Mouse (Mus musculus) left cerebral cortex, adult 11 months (tissue): ENCODE data around the gene Impad1.

Experiments used
- DNase-seq: peaks from one replicate; pipeline ENCODE4 v3.0.0; 2022; ENCODE audit warnings: low spot score

Gene Impad1

DNA sequence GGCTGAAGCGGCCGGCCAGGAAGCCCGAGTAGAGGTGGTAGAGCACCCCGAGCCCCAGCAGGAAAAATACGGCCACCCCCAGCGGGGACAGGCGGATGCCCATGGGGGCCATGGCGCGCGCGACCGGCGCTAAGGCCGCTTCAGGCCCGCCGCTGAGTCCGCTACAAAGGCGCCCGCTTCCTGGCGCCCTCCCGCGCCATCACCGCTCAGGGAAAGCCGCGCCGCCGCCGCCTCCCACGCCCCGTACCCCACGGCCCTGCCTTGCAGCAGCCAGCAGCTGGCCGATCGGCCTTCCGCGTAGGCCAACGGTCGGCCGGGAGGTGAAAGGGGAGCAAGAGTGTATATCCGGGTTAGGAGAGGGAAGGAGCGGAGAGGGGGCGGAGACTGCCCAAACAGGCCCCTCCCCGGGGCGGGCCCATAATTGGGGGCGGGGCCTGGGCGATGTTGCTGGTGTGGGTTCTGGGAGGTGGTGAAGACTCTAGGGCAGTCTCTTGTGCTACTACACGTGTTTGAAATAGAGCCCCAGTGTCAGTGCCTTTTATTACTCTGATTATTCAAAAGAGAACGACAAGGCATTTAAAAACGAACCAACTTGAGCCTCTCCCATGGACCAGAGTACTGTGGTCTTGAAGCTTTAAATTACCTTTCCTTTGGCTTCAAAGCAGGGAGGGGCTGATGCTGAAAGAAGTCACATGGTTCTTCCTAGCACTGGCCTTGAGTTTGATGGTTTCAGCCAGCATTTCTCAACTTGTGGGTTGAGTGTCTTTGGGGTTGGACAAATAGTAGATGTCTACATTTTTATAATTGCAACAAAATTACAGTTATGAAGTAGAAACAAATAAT lies at the start of gene Impad1:
Gene Impad1 (minus strand): TSS at position 364 of the 843 bp plus-strand sequence.
- peak; percentile 81 for DNase-seq

GRCm38 (mm10) chr4:4840145-4840544 lies 47.0 kb upstream of the Impad1 start:
- peak; percentile 39 for DNase-seq

GRCm38 (mm10) chr4:4833789-4834295 lies 40.7 kb upstream of the Impad1 start:
- no peak for DNase-seq

- DNase-seq, result no peak
Observed at GRCm38 (mm10) chr4:4828131-4828530, 35.0 kb upstream of the Impad1 start.

- no peak for DNase-seq
Observed at GRCm38 (mm10) chr4:4822119-4822518, 29.0 kb upstream of the Impad1 start.

DNA sequence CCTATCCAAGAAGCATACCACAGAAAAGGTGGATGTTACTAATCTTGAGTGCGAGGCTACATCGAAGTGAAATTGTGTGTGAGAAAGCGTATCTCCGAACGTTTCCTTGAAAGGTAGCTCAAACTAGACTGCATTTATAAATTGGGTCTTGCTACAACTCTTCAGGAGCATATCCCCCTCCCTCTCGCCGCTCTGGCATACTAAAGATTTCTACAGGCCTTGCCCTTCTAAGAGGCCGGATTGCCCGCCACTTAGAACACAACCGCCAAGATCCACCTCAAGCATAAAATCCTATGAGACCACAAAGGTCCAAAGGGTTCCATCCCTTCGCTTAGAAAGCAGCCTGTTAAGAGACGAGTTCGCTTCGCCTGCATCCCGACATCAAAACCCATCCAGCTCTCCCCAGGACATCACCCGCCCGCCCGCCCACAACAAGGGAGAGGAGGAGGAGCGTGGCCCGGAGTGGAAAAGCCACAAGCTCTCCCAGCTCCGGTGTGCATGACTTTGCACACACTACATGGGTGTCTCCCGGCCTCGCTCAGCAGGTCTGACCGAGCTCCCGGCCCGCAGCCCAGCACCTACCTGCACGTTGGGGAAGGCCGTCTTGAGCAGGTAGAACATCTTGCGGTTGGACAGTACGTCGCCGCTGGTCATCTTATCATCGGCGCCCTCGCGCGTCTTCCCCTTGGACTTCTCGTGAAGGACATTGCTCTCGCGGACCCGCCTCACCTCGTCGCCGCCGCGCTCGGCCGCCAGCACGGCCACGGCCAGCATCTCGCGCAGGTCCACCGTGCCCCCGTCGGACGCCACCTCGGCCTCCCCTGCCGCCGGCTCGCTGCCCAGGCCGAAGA lies 789 bp downstream of the Impad1 start:
- peak; percentile 25 for DNase-seq

GRCm38 (mm10) chr4:4791180-4791579 lies 2.0 kb downstream of the Impad1 start:
- DNase-seq, result no peak

DNA sequence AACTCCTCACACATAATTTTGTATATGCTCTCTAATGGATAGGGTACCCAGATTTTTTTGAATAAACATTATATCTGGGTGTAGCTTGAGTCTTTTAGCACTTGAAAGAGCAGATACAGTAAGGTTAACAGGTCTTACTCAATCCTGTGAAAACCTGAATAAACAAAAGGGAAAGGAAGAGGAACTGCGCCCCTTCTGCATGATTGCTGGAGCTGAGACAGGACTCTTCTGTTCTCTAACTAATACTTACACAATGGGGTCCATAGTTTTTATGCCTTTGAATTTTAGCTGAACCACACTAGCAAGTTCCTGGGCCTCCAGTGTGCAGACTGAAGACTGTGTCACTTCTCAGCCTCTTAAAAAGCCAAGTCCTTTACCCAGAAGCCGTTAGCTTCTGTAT lies 8.0 kb downstream of the Impad1 start:
- DNase-seq, result no peak

- no peak for DNase-seq
Observed at GRCm38 (mm10) chr4:4784305-4784704, 8.8 kb downstream of the Impad1 start.

- no peak for DNase-seq
Observed at GRCm38 (mm10) chr4:4783686-4783957, 9.5 kb downstream of the Impad1 start.

DNA sequence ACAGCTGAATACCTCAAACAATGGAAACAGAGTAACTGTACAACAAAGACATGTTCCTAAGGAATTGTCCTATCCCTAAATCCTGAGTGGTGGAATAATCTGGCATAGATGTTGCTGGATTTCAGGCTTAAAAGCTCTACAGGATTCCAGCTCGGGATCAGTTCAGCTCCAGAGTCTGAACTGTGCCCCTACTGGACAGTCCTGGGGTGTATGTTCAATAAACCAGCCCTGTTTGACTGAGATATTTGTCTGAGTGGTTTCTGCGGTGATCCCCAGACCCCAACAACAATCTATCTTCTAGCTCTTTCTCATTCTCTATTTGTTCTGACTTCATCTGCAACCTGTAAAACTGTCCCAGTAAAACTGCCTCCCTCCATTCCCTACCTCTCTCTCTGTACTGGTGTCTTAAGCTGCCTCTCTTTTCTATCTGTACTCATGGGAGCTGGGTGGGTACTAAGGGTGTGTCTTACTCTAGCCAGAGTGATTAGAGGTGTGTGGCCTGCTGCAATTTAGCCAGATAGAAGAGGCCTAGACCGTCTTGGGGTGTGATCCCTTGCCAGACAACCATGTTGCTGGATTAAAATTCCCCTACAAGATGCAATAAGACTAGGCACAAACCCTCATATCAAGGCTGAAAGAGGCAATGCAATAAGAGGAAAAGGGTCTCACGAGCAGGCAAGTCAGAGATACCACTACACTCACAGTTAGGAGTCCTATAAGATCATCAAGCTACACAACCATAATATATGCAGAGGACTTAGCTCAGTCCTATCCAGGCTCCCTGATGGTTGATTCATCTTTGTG lies 10.1 kb downstream of the Impad1 start:
- no peak for DNase-seq

DNA sequence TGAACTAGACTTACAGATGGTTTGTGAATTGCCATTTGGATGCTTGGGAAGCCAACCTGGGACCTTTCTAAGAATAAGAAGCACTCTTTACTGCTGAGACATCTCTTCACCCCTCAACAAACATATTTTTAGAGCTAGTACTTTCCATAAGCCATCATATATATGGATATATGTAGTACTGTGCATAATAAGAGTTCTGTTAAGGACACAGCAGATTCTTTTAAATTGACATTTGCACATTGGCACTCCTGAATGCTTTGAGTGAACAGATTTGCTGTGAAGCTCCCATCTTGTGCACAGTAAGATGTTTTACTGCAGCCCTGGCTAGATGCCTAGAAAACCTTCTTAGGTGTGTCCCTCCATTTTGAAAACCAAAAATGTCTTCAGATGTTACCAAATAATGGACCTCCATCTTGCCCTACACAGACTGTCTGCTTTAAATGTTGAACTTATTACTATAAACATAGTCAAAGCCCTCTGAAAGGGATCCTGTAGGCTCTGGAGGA lies 13.8 kb downstream of the Impad1 start:
- no peak for DNase-seq

- DNase-seq, result no peak
Observed at GRCm38 (mm10) chr4:4771523-4772114, 21.5 kb downstream of the Impad1 start.

- no peak for DNase-seq
Observed at GRCm38 (mm10) chr4:4765806-4766205, 27.3 kb downstream of the Impad1 start.

DNA sequence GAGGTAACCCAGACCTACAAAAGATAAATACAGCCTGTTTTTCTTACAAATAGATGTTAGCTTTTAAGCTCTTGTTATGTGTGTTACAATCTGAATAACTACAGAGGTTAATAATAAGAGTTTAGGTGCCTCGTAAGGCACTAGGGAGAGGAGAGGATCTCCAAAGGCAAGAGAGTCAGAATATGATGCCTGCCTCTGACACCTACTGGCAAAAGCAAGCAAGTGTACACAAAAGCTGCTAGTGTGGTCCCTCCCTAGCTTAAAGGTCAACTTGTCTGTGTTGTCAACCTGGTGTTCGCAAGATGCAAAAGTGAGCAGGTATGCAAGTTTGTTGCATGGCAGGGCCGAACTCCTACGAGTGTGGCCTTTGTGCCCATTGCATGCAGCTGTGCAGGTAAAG lies 34.8 kb downstream of the Impad1 start:
- no peak for DNase-seq

DNA sequence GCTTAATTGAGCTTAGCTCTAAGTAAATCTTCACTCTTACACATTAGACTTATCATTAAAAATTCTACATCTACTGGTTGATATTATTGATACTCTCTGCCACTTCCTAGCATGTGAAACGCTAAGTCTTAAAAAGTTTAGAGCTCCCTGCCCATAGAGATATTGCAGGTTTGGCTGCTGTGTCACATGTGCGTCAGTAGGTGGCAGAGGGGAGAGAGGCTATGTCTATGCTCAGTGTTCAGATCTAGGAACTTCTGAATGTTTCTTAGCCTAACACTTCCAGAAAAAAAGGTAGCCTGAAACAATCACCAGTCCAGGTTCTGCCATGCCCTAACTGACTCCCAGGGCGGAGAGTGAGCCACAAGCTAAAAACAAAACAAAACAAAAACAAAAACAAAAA lies 63.7 kb downstream of the Impad1 start:
- DNase-seq, result no peak

DNA sequence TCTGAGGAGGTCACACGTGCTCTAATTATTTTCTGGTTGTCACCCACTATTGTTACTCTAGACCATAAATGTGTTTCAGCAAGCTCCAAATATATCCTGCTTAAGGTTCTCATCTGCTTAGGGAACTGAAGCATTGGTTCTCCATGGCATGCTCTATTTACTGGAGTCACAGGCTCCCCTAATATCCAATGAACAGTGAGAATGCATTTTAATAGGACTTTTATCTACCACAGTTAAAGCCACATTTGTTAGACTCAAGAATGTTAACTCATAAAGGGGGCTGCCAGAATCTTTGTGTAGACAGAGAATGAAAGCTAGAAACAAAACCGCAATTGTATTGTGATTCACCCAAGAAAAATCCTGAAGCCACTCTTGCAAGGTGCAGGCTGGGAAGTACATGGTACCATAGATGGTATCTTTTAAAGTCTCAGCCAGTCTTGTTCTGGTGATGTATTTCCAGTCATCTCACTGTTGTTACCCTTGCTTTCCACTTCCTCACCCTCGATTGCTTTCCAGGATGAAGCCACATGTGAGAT lies 66.8 kb downstream of the Impad1 start:
- no peak for DNase-seq

DNA sequence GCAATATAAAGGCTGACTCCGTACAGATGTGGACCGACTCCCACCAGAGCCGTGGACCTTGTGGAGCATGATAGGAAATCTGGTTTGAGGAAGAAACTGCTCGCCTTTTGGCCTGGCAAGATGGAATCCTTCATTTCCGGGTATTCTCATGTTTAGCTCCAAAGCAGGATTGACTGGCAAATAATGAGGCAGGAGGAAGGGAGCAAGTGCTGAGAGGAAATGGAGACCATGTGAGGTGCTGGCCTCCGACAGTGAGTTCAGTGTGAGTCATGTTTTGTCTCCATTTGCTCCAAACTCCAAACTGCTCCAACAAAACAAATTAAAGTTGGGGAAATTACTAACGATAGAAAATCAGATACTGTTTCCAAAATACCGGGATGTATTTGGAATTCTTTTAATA lies 69.3 kb downstream of the Impad1 start:
- no peak for DNase-seq

GRCm38 (mm10) chr4:4722081-4722480 lies 71.1 kb downstream of the Impad1 start:
- no peak for DNase-seq

GRCm38 (mm10) chr4:4717763-4718347 lies 75.3 kb downstream of the Impad1 start:
- DNase-seq, result no peak
